Mouse (Mus musculus): ENCODE data around the gene Pnpla5. TPM values are rescaled to one million over a fixed set of nuclear protein-coding genes. Genes with fewer than 3 reads are reported as not detected.
A peak's percentile ranks its signal among the peaks of the same experiment; 100 is the strongest.

Gene Pnpla5
- polyA plus RNA-seq, 1 experiment from 2014 or later: not detected

- no peak for ATAC-seq (ENCODE audit: insufficient read depth)
- Histone ChIP-seq H3K4me2 (peak overlapping the region; percentile 18; the same call in 1 of the 2 replicates), H3K9me3 (ENCODE audit: low read depth, low read length) (no peaks in the 10 kb centered on the region), H3K27me3 (ENCODE audit: insufficient read depth, low read length) (peaks cover 27% of the 10 kb centered on the region), H3K9ac (no peak overlapping the region), H3K36me3 (ENCODE audit: insufficient read depth) (no peaks in the 10 kb centered on the region), H3K27ac (ENCODE audit: low read depth) (no peak overlapping the region), H3K4me3 (ENCODE audit: low read depth, low read length) (no peak overlapping the region), H3K4me1 (ENCODE audit: insufficient read depth) (no peaks in the 10 kb centered on the region)
- 21% methylated on average over 17 of the region's 17 CpGs for WGBS
- no peak; the same call in 1 of the 2 replicates for TF ChIP-seq CTCF (IDR thresholded peaks at IDR 0.05; ENCODE audit: low read depth)
- DNase-seq: peak; percentile 36
Observed at GRCm38 (mm10) chr15:84074705-84075185, 48.2 kb downstream of the Pnpla5 start.

GRCm38 (mm10) chr15:84073911-84074704 is 48.9 kb downstream of the Pnpla5 start:
- ATAC-seq (ENCODE audit: insufficient read depth) (peak; percentile 14; the same call in 1 of the 2 replicates), DNase-seq (peak; percentile 82)
- peaks cover 33% of the 10 kb centered on the region for H3K27me3 ChIP-seq (ENCODE audit: insufficient read depth, low read length)
- peak; percentile 91 for TF ChIP-seq CTCF (IDR thresholded peaks at IDR 0.05; ENCODE audit: low read depth)
- peak overlapping the region; percentile 18; the same call in 1 of the 2 replicates for H3K4me2 ChIP-seq
- H3K9me3 ChIP-seq (ENCODE audit: low read depth, low read length): no peaks in the 10 kb centered on the region
- H3K4me1 ChIP-seq (ENCODE audit: insufficient read depth): no peaks in the 10 kb centered on the region
- H3K36me3 ChIP-seq (ENCODE audit: insufficient read depth): no peaks in the 10 kb centered on the region
- 8% methylated on average over 15 of the region's 15 CpGs for WGBS
- H3K9ac ChIP-seq: no peak overlapping the region
- H3K27ac ChIP-seq (ENCODE audit: low read depth): no peak overlapping the region
- no peak overlapping the region for H3K4me3 ChIP-seq (ENCODE audit: low read depth, low read length)

- no peaks in the 10 kb centered on the region for H3K9me3 ChIP-seq (ENCODE audit: low read depth, low read length)
- no peaks in the 10 kb centered on the region for H3K36me3 ChIP-seq (ENCODE audit: insufficient read depth)
- ATAC-seq (ENCODE audit: insufficient read depth): no peak
- 25% methylated on average over 8 of the region's 8 CpGs for WGBS
- no peak overlapping the region for H3K9ac ChIP-seq
- H3K4me2 ChIP-seq: no peak overlapping the region
- H3K4me3 ChIP-seq (ENCODE audit: low read depth, low read length): no peak overlapping the region
- DNase-seq: no peak
- no peaks in the 10 kb centered on the region for H3K4me1 ChIP-seq (ENCODE audit: insufficient read depth)
- peaks cover 39% of the 10 kb centered on the region for H3K27me3 ChIP-seq (ENCODE audit: insufficient read depth, low read length)
- no peak for TF ChIP-seq CTCF (IDR thresholded peaks at IDR 0.05; ENCODE audit: low read depth)
- H3K27ac ChIP-seq (ENCODE audit: low read depth): no peak overlapping the region
Observed at GRCm38 (mm10) chr15:84073058-84073457, 49.9 kb downstream of the Pnpla5 start.

- 25% methylated on average over 7 of the region's 7 CpGs for WGBS
Observed at GRCm38 (mm10) chr15:84072226-84072625, 50.7 kb downstream of the Pnpla5 start.

GRCm38 (mm10) chr15:84070116-84070676 is 52.8 kb downstream of the Pnpla5 start:
- Histone ChIP-seq H3K9me3 (ENCODE audit: low read depth, low read length) (no peaks in the 10 kb centered on the region), H3K9ac (no peak overlapping the region), H3K36me3 (ENCODE audit: insufficient read depth) (no peaks in the 10 kb centered on the region), H3K4me1 (ENCODE audit: insufficient read depth) (no peaks in the 10 kb centered on the region), H3K4me3 (ENCODE audit: low read depth, low read length) (no peak overlapping the region), H3K27me3 (ENCODE audit: insufficient read depth, low read length) (peaks cover 51% of the 10 kb centered on the region), H3K4me2 (peak overlapping the region; percentile 23; the same call in 1 of the 2 replicates), H3K27ac (ENCODE audit: low read depth) (no peak overlapping the region)
- ATAC-seq (ENCODE audit: insufficient read depth) (no peak), DNase-seq (peak; percentile 13)
- WGBS: 4% methylated on average over 13 of the region's 13 CpGs
- TF ChIP-seq CTCF (IDR thresholded peaks at IDR 0.05; ENCODE audit: low read depth): no peak

More at GRCm38 (mm10) chr15:84072226-84072625, 50.7 kb downstream of the Pnpla5 start:
- no peaks in the 10 kb centered on the region for H3K9me3 ChIP-seq (ENCODE audit: low read depth, low read length)
- ATAC-seq (ENCODE audit: insufficient read depth) (peak; percentile 21; the same call in 1 of the 2 replicates), DNase-seq (peak; percentile 87)
- no peak overlapping the region for H3K9ac ChIP-seq
- no peak overlapping the region for H3K27ac ChIP-seq (ENCODE audit: low read depth)
- H3K36me3 ChIP-seq (ENCODE audit: insufficient read depth): no peaks in the 10 kb centered on the region
- H3K27me3 ChIP-seq (ENCODE audit: insufficient read depth, low read length): peaks cover 45% of the 10 kb centered on the region
- H3K4me3 ChIP-seq (ENCODE audit: low read depth, low read length): no peak overlapping the region
- peak; percentile 70 for TF ChIP-seq CTCF (IDR thresholded peaks at IDR 0.05; ENCODE audit: low read depth)
- H3K4me1 ChIP-seq (ENCODE audit: insufficient read depth): no peaks in the 10 kb centered on the region
- no peak overlapping the region for H3K4me2 ChIP-seq

GRCm38 (mm10) chr15:84069455-84070050 is 53.4 kb downstream of the Pnpla5 start:
- H3K9ac ChIP-seq: no peak overlapping the region
- no peak for DNase-seq
- peaks cover 51% of the 10 kb centered on the region for H3K27me3 ChIP-seq (ENCODE audit: insufficient read depth, low read length)
- H3K27ac ChIP-seq (ENCODE audit: low read depth): no peak overlapping the region
- H3K4me1 ChIP-seq (ENCODE audit: insufficient read depth): no peaks in the 10 kb centered on the region
- H3K4me3 ChIP-seq (ENCODE audit: low read depth, low read length): no peak overlapping the region
- ATAC-seq (ENCODE audit: insufficient read depth): no peak
- peak overlapping the region; percentile 23; the same call in 1 of the 2 replicates for H3K4me2 ChIP-seq
- no peak for TF ChIP-seq CTCF (IDR thresholded peaks at IDR 0.05; ENCODE audit: low read depth)
- no peaks in the 10 kb centered on the region for H3K9me3 ChIP-seq (ENCODE audit: low read depth, low read length)
- no peaks in the 10 kb centered on the region for H3K36me3 ChIP-seq (ENCODE audit: insufficient read depth)
- 8% methylated on average over 16 of the region's 16 CpGs for WGBS

- WGBS: 68% methylated on average over 4 of the region's 4 CpGs
- no peak overlapping the region for H3K4me3 ChIP-seq (ENCODE audit: low read depth, low read length)
- H3K27me3 ChIP-seq (ENCODE audit: insufficient read depth, low read length): peaks cover 44% of the 10 kb centered on the region
- H3K4me1 ChIP-seq (ENCODE audit: insufficient read depth): no peaks in the 10 kb centered on the region
- no peaks in the 10 kb centered on the region for H3K9me3 ChIP-seq (ENCODE audit: low read depth, low read length)
- H3K36me3 ChIP-seq (ENCODE audit: insufficient read depth): no peaks in the 10 kb centered on the region
- TF ChIP-seq CTCF (IDR thresholded peaks at IDR 0.05; ENCODE audit: low read depth): peak; percentile 46
- ATAC-seq (ENCODE audit: insufficient read depth) (no peak), DNase-seq (no peak)
- no peak overlapping the region for H3K4me2 ChIP-seq
- no peak overlapping the region for H3K27ac ChIP-seq (ENCODE audit: low read depth)
- no peak overlapping the region for H3K9ac ChIP-seq
Observed at GRCm38 (mm10) chr15:84065701-84066100, 57.3 kb downstream of the Pnpla5 start.

All from lung, embryonic 14.5 days (tissue).